Mouse (Mus musculus) urinary bladder, postnatal 25 days (tissue): ENCODE measurements around the gene Col27a1.

Experiments
- DNase-seq: peaks from one replicate; pipeline ENCODE4 v3.0.0; 2022; ENCODE audit warnings: low spot score

Col27a1 gene

DNA sequence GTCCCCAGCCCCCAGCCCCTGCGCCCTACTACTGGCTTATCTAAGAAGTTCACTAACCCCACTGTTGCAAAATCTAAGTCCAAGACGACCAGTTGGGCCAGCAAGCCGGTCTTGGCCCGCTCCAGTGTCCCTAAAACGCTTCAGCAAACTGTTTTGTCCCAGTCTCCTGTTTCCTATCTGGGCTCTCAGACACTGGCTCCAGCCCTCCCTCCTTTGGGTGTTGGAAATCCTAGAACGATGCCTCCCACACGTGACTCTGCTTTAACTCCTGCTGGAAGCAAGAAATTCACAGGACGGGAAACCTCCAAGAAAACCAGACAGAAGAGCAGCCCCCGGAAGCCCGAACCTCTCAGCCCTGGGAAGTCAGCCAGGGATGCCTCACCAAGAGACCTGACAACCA, 11.6 kb downstream of the Col27a1 start:
- DNase-seq: no peak

GRCm38 (mm10) chr4:63226164-63226882, 12.5 kb downstream of the Col27a1 start:
- no peak for DNase-seq

DNA sequence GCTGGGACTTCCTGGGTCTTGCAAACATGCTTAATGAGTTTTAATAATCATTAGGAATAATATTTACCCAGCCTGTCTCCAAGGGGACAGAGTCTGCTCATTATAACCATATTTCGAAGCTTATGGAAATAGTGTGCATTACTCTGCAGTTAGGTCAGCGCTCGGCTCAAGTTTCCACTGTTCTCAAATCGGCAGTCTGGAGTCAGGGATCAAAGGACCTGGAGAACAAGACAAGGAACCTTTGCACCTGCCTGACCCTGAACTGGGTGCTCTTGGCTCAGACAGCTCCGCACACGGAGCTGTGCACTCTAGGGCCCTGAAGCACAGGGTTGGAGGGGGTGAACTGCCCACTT, 13.1 kb downstream of the Col27a1 start:
- no peak for DNase-seq

GRCm38 (mm10) chr4:63228943-63229342, 15.1 kb downstream of the Col27a1 start:
- DNase-seq: no peak

- no peak for DNase-seq
These were observed 16.3 kb downstream of the Col27a1 start for GRCm38 (mm10) chr4:63229991-63230581.

- no peak for DNase-seq
These were observed 17.3 kb downstream of the Col27a1 start for GRCm38 (mm10) chr4:63231121-63231520.

GRCm38 (mm10) chr4:63232542-63233020, 18.8 kb downstream of the Col27a1 start:
- no peak for DNase-seq

DNA sequence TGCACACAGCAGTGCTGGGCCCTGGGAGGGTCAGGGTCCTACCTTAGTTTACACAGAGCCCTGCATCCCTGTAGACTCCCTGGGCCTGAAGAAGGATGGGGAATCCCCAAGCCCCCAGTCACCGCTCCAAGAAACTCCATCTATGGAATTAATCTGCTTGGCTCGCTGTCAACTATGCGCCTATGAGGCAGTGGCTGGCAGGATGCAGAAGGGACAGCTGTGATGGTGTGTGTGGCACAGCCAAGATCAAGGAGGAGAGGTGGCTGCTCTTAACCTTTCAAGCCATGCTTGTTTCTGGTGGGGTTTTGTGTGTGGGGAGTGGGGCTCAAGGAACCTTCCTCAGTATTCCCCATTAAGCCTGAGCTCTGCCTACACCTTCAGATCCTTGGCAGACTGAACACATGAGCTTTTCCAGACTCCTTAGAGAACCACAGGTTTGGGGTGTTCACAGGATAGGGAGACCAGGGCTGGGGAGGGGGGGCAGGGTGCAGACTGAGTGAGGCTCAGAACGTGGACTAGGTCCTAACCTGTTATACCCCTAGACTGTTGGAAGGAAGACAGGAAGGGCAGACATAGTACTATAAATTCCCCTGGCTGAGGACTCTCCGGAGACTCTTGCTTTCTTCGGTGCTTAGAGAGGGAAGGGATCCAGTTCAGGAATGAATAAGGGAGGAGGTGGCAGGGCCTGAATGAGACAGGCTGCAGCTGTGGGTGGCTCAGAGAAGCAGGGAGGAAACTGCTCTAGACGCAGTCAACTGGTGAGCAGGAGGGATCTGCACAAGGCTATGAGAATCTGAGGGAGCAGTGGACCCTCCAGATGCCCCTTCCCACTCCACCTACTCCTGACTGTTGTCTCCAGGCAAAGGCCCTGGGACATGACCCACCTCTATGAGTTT, 20.0 kb downstream of the Col27a1 start:
- no peak for DNase-seq

- no peak for DNase-seq
These were observed 21.0 kb downstream of the Col27a1 start for GRCm38 (mm10) chr4:63234852-63235251.

- DNase-seq: no peak
These were observed 22.4 kb downstream of the Col27a1 start for GRCm38 (mm10) chr4:63236235-63236634.

DNA sequence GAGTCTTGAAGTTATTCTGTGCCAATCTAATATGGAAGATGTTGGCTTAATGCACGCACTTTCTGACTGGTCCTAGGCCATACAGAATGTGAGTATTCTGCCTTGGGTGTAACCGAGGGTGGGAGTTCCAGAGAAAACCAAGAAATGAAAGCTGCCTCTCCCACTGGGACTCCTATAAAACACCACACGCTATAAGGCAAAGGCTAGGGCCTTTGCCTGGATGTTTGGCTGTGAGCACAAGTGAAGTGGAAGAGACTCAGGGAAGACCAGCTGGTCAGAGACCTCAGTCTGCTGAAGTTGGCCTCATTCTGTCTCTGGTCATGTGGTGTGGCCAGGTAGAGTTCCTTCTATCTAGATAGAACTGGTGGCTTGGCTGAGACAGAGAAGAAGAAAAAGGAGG, 23.4 kb downstream of the Col27a1 start:
- no peak for DNase-seq

GRCm38 (mm10) chr4:63238141-63238540, 24.3 kb downstream of the Col27a1 start:
- no peak for DNase-seq

DNA sequence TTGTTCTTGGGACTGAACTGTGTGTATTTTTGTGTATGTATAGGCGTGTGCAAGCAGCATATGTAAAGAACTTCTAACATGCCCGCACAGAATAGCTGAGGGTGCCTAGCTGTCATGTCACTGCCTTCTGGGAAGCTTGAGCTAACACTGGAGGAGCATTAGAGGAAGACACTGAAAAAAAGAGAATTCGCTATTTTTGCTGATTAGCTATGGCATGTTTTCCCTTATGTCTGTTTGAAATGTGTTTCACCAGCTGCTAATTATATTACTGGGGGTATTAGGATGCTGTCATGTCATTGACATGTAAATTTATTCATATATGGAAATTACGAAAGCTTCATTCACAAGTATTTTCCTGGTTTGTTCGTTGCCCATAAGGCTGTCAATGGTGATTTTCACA, 24.9 kb downstream of the Col27a1 start:
- DNase-seq: no peak

GRCm38 (mm10) chr4:63241031-63241430, 27.2 kb downstream of the Col27a1 start:
- DNase-seq: no peak

- no peak for DNase-seq
These were observed 34.2 kb downstream of the Col27a1 start for GRCm38 (mm10) chr4:63247991-63248390.

DNA sequence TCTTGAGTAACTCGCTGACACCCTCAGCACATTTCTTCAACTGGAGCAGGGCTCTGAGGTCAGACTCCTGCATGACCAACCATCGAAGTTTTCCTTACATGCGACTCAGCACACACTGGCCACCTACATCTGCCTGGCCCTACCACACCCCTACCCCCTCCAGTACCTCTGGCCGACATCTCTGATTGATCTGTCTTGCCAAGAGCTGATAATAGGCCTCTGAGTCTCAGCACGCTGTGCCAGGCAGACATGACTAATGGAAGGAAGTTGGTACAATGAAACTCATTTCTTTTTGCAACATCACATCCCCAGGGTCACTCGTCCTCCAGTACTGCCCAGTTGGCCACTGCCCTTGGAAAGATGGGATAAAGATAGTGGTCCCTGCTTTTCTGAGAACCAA, 35.1 kb downstream of the Col27a1 start:
- no peak for DNase-seq

- no peak for DNase-seq
These were observed 38.0 kb downstream of the Col27a1 start for GRCm38 (mm10) chr4:63251760-63252159.

GRCm38 (mm10) chr4:63253716-63254115, 39.9 kb downstream of the Col27a1 start:
- no peak for DNase-seq

GRCm38 (mm10) chr4:63254151-63254550, 40.3 kb downstream of the Col27a1 start:
- no peak for DNase-seq

GRCm38 (mm10) chr4:63256371-63256770, 42.6 kb downstream of the Col27a1 start:
- DNase-seq: no peak

DNA sequence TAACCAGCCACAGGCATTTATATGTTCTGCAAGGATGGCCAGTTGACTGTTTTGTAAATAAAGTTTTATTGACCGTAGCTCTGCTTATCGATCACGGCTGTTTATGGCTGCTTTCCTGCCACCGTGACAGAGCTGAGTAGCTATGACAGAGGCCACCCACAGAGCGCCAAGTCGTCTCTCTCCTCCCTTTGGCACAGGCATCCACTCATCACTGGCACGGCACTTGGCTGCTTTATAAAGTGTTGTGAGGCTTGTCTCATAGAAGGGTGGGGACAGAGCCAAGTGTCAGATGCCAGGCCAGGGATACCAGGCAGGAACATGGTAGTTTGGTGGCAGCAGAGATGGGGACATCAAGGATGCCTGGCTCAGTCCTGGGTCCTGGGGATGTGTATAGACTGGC, 43.5 kb downstream of the Col27a1 start:
- no peak for DNase-seq

DNA sequence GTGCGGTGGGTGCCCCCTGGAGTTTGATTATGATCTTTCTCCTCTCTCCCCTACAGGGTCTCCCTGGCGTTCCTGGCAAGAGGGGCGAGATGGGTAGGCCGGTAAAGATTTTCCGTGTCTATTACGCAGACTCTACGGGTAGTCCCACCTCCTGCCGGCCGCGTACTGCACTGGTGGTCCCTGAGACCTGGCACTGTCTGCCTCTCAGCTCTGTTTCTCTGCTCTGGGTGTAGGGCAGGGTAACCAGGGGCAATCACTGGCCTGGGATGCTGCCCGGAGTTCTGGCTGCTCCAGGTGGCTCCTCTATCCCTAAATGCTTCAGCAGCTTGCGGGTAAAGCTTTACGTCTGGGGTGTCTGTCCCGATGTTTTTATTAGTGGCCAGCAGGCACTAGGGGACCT, 44.3 kb downstream of the Col27a1 start:
- no peak for DNase-seq

DNA sequence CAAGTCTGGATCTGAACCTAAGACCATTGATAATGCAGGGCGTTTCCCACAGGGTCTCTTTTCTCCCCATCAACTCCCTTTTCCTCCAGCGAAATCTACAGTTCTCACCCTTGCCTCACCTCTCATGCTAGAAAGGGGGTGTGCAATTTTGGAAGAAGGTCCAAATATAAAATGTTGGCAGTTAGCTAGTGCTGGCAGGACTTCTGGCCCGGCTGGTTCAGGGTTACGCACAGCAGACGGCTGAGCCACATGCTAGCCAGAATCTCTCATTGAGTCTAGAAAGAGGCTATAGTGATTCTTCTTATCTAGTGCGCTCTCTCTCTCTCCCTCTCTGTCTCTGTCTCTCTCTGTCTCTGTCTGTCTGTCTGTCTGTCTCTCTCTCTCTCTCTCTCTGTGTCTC, 45.3 kb downstream of the Col27a1 start:
- no peak for DNase-seq
